Mouse (Mus musculus): ENCODE data around the gene Serpinf1. TPM values are rescaled to one million over a fixed set of nuclear protein-coding genes. Genes with fewer than 3 reads are reported as not detected.

Serpinf1 gene
- 174 and 240 TPM in 2 replicates for polyA plus RNA-seq (2015; fragmentation: Nextera tagmentation; extraction: Ambion mirVana)

GRCm38 (mm10) chr11:75422013-75422792, at the start of gene Serpinf1:
TSS of gene Serpinf1 (minus strand) at chr11:75422701.

GRCm38 (mm10) chr11:75460844-75461742, 38.6 kb upstream of the Serpinf1 start, which contains the start of gene Tlcd2:
TSS of gene Tlcd2 (plus strand) at chr11:75461715.

GRCm38 (mm10) chr11:75453991-75454930, 31.8 kb upstream of the Serpinf1 start, which contains the start of gene Wdr81:
TSS of gene Wdr81 (minus strand) at chr11:75454717.

GRCm38 (mm10) chr11:75439363-75439762, 16.9 kb upstream of the Serpinf1 start, which contains the start of gene Serpinf2:
TSS of gene Serpinf2 (minus strand) at chr11:75439591.

MicroRNAs within 50 kb of the gene (microRNA counts, 519-probe panel; counts per million panel counts)
- 6,766 counts per million, percentile 95 among the panel's probes with 10 or more counts for microRNA mmu-miR-22

Small RNA genes lying within 50 kb of the gene (microRNA-seq; reads per million reads assigned to microRNA genes)
- 16,232 to 16,668 reads per million in 2 experiments for gene Mir22

Other genes starting within 250 kb of the Serpinf1 start
- gene Ovca2, start 243.9 kb downstream of the Serpinf1 start, polyA plus RNA-seq (2015; fragmentation: Nextera tagmentation; extraction: Ambion mirVana), result 7.4 and 9.6 TPM in 2 replicates
- 13.7 and 14.3 TPM in 2 replicates for gene Dph1, start 231.5 kb downstream of the Serpinf1 start, polyA plus RNA-seq (2015; fragmentation: Nextera tagmentation; extraction: Ambion mirVana)
- gene Rtn4rl1, start 228.9 kb downstream of the Serpinf1 start, polyA plus RNA-seq (2015; fragmentation: Nextera tagmentation; extraction: Ambion mirVana), result 0.95 and 1.3 TPM in 2 replicates
- 36.4 and 38.5 TPM in 2 replicates for gene Rpa1, start 74.4 kb downstream of the Serpinf1 start, polyA plus RNA-seq (2015; fragmentation: Nextera tagmentation; extraction: Ambion mirVana)
- 9.9 and 12.0 TPM in 2 replicates for gene Smyd4, start 74.3 kb downstream of the Serpinf1 start, polyA plus RNA-seq (2015; fragmentation: Nextera tagmentation; extraction: Ambion mirVana)
- 0.23 and 0.29 TPM in 2 replicates for gene Serpinf2, start 16.9 kb upstream of the Serpinf1 start, polyA plus RNA-seq (2015; fragmentation: Nextera tagmentation; extraction: Ambion mirVana)
- 2.7 TPM in 2 replicates for gene Wdr81, start 32.0 kb upstream of the Serpinf1 start, polyA plus RNA-seq (2015; fragmentation: Nextera tagmentation; extraction: Ambion mirVana)
- 14.1 TPM in 2 replicates for gene Tlcd2, start 39.0 kb upstream of the Serpinf1 start, polyA plus RNA-seq (2015; fragmentation: Nextera tagmentation; extraction: Ambion mirVana)
- 15.5 and 16.9 TPM in 2 replicates for gene Prpf8, start 64.1 kb upstream of the Serpinf1 start, polyA plus RNA-seq (2015; fragmentation: Nextera tagmentation; extraction: Ambion mirVana)
- 10.7 and 12.4 TPM in 2 replicates for gene Rilp, start 87.4 kb upstream of the Serpinf1 start, polyA plus RNA-seq (2015; fragmentation: Nextera tagmentation; extraction: Ambion mirVana)
- gene Scarf1, start 90.8 kb upstream of the Serpinf1 start, polyA plus RNA-seq (2015; fragmentation: Nextera tagmentation; extraction: Ambion mirVana), result 5.8 and 6.0 TPM in 2 replicates
- gene Slc43a2, start 109.0 kb upstream of the Serpinf1 start, polyA plus RNA-seq (2015; fragmentation: Nextera tagmentation; extraction: Ambion mirVana), result 7.1 and 7.8 TPM in 2 replicates
- 57.1 and 65.3 TPM in 2 replicates for gene Pitpna, start 165.4 kb upstream of the Serpinf1 start, polyA plus RNA-seq (2015; fragmentation: Nextera tagmentation; extraction: Ambion mirVana)
- gene Inpp5k, start 208.3 kb upstream of the Serpinf1 start, polyA plus RNA-seq (2015; fragmentation: Nextera tagmentation; extraction: Ambion mirVana), result 31.7 and 38.0 TPM in 2 replicates
- gene Myo1c, start 227.8 kb upstream of the Serpinf1 start, polyA plus RNA-seq (2015; fragmentation: Nextera tagmentation; extraction: Ambion mirVana), result 34.2 and 40.5 TPM in 2 replicates

Measured in skeletal muscle tissue, postnatal 0 days (tissue).